Mouse (Mus musculus) bone marrow macrophage, adult 2 months (primary cell): ENCODE measurements around the gene Crlf2.

Experiments
- CTCF ChIP-seq: IDR thresholded peaks from 2 replicates; pipeline ENCODE4 v1.5.1; 2012; ENCODE audit warnings: low read depth, mild to moderate bottlenecking, low read length, moderate library complexity
- POLR2A ChIP-seq: IDR thresholded peaks from 2 replicates; pipeline ENCODE4 v1.6.1; 2012; ENCODE audit warnings: mild to moderate bottlenecking, low read depth, low read length, borderline replicate concordance

- TF ChIP-seq POLR2A = no peak
- no peak for TF ChIP-seq CTCF
These were observed at the start of gene Crlf2 for GRCm38 (mm10) chr5:109558404-109559160.
